ENCODE assay signal across 17 mouse cellular contexts in the genomic region with DNA sequence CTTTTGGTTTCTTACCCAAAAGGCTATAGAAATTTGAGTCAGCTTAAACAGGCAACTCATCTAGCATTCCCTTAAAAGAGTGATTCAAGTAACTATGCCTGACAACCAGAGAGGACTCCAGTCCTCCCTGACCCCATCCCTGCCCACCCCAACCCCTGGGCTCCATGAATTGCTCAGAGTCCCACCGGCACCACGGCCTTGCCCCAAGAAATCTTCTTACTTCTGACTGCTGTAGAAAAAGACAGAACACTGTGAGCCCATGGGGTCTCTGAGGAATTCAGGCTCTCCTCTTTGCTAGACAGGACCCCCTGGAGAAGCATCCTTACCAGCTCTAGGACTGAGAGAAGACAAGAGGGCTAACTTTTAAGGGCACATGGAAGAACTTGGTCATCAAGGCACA.
"Had no signal": no experiment of that assay in that cellular context is flagged by ENCODE, and none has a peak within 500 bp of the region (broad histone marks: within the 10 kb centered on the region; RNA-seq: fewer than 3 reads in every experiment).

No protein-coding gene starts in this region.

- H3K36me3 ChIP-seq: neural tube, embryonic 12.5 days; neural tube, embryonic 13.5 days; neural tube, embryonic 15.5 days; stomach, embryonic 15.5 days had no signal

- H3K27me3 ChIP-seq: stomach, embryonic 15.5 days had no signal

- H3K9me3 ChIP-seq: neural tube, embryonic 12.5 days; neural tube, embryonic 13.5 days; neural tube, embryonic 15.5 days; stomach, embryonic 15.5 days had no signal

- H3K4me3 ChIP-seq: neural tube, embryonic 12.5 days; neural tube, embryonic 13.5 days; neural tube, embryonic 15.5 days; stomach, embryonic 15.5 days had no signal

- H3K27ac ChIP-seq: neural tube, embryonic 12.5 days; neural tube, embryonic 13.5 days; neural tube, embryonic 15.5 days; stomach, embryonic 15.5 days; stomach, postnatal 0 days had no signal

- DNase-seq: retina, postnatal 1 day; right cerebral cortex, adult 18-20 months; right cerebral cortex, postnatal 14 days; right cerebral cortex, postnatal 25 days; right cerebral cortex, postnatal 4 days; spleen, adult 18-20 months; thymus, adult 18-20 months; thymus, adult 2 months; thymus, postnatal 14 days; thymus, postnatal 25 days; thymus, postnatal 36 days; thymus, postnatal 4 days had no signal

- H3K4me1 ChIP-seq: neural tube, embryonic 12.5 days; neural tube, embryonic 13.5 days; neural tube, embryonic 15.5 days; stomach, embryonic 15.5 days had no signal
